Mouse (Mus musculus) hindbrain, embryonic 10.5 days (tissue): ENCODE measurements around the gene Emsy. TPM values are rescaled to one million over a fixed set of nuclear protein-coding genes. Genes with fewer than 3 reads are reported as not detected.
A peak's percentile ranks its signal among the peaks of the same experiment; 100 is the strongest.

ENCODE experiments used
- DNase-seq: peaks from one replicate; pipeline ENCODE4 v3.0.0-alpha.2; 2017; ENCODE audit warnings: low spot score
- H3K27ac ChIP-seq: fragments of 300-500 bp; sonication (generic); 2 replicates; pipeline ENCODE4 v1.5.1; 2016; ENCODE audit warnings: mild to moderate bottlenecking, moderate library complexity
- H3K27me3 ChIP-seq: fragments of 300-500 bp; sonication (generic); 2 replicates; pipeline ENCODE4 v1.6.1; 2016; ENCODE audit warnings: mild to moderate bottlenecking; ENCODE audit not compliant: poor library complexity, insufficient read depth, severe bottlenecking
- H3K36me3 ChIP-seq: fragments of 300-500 bp; sonication (generic); 2 replicates; pipeline ENCODE4 v1.6.1; 2016; ENCODE audit warnings: mild to moderate bottlenecking, moderate library complexity
- H3K4me1 ChIP-seq: fragments of 300-500 bp; sonication (generic); replicated peaks from 2 replicates; pipeline ENCODE4 v1.6.1; 2016; ENCODE audit warnings: mild to moderate bottlenecking
- H3K4me3 ChIP-seq: fragments of 300-500 bp; sonication (generic); 2 replicates; pipeline ENCODE4 v1.5.1; 2016; ENCODE audit warnings: mild to moderate bottlenecking, moderate library complexity
- H3K9me3 ChIP-seq: fragments of 300-500 bp; sonication (generic); 2 replicates; pipeline ENCODE4 v1.6.1; 2016; ENCODE audit warnings: mild to moderate bottlenecking, moderate library complexity
- WGBS: fragments of 180-500 bp; shearing (Covaris S2); methylation state at CpG from one replicate; pipeline ENCODE4 v1.1.7; 2016; 5-methylcytosine and 5-hydroxymethylcytosine counted together
- polyA plus RNA-seq: library from polyadenylated mRNA; unstranded; fragments of >200 nt; fragmentation: Nextera tagmentation; extraction: Ambion mirVana; gene quantifications from 2 replicates; pipeline ENCODE4 v1.2.1, GENCODE M21; 2016

The Emsy gene
- polyA plus RNA-seq, 1 experiment from 2014 or later: 38.5 TPM

DNA sequence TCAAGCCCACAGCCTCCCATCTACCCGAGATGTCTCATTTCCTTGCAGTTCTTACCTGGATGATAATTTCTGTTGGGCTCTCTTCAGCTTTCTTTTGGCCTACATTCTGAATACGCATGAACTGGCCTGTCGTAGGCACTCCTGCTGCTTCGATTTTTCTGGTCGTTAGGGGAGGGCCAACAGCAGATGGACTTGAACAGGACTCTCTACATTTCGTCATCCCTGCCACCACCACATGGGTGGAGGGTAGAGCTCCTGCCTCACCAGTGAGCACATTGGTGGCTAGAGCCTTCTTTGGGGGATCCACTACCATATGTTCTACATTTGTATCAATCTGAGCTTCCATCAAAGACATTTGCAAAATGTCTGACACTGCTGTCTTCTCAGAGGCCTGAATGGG is 63.3 kb downstream of the Emsy start:
- Histone ChIP-seq H3K4me1 (no peaks in the 10 kb centered on the region), H3K27ac (no peak overlapping the region), H3K27me3 (no peaks in the 10 kb centered on the region), H3K36me3 (peaks cover 95% of the 10 kb centered on the region), H3K9me3 (no peaks in the 10 kb centered on the region), H3K4me3 (no peak overlapping the region)
- WGBS: 90% methylated on average over 6 of the region's 6 CpGs
- no peak for DNase-seq

DNA sequence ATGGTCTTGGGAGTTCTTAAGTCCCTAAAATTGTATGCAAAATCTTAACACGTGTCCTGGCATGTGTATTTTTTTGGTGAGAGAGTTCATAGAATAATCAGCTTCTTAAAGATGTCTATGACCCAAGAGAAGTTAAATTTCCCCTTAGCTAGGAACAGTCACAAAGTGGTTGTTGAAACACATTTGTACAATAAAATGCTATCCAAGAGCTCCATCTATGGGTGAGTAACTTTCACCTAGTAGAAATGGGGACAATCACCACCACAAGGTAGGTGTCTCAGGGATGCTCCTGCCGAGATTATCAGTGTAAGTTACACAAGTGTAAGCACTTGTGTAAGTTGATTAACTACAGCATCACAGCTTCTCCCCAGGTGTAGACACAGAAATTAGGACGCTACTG is 67.6 kb downstream of the Emsy start:
- Histone ChIP-seq H3K36me3 (peaks cover 59% of the 10 kb centered on the region), H3K4me1 (no peaks in the 10 kb centered on the region), H3K27me3 (no peaks in the 10 kb centered on the region), H3K27ac (no peak overlapping the region), H3K4me3 (no peak overlapping the region), H3K9me3 (no peaks in the 10 kb centered on the region)
- no peak for DNase-seq
- 80% methylated on average over 3 of the region's 3 CpGs for WGBS

GRCm38 (mm10) chr7:98586313-98586712 is 70.3 kb downstream of the Emsy start:
- no peak for DNase-seq
- Histone ChIP-seq H3K4me3 (no peak overlapping the region), H3K9me3 (no peaks in the 10 kb centered on the region), H3K27ac (no peak overlapping the region), H3K36me3 (peaks cover 36% of the 10 kb centered on the region), H3K27me3 (no peaks in the 10 kb centered on the region), H3K4me1 (no peaks in the 10 kb centered on the region)
- 83% methylated on average over 3 of the region's 3 CpGs for WGBS

GRCm38 (mm10) chr7:98584555-98584954 is 72.0 kb downstream of the Emsy start:
- H3K4me1 ChIP-seq: no peaks in the 10 kb centered on the region
- WGBS: 69% methylated on average over 3 of the region's 3 CpGs
- no peak overlapping the region for H3K27ac ChIP-seq
- no peak for DNase-seq
- H3K36me3 ChIP-seq: peaks cover 19% of the 10 kb centered on the region
- no peak overlapping the region for H3K4me3 ChIP-seq
- H3K9me3 ChIP-seq: no peaks in the 10 kb centered on the region
- no peaks in the 10 kb centered on the region for H3K27me3 ChIP-seq

GRCm38 (mm10) chr7:98581266-98581665 is 75.3 kb downstream of the Emsy start:
- H3K27ac ChIP-seq: no peak overlapping the region
- H3K4me1 ChIP-seq: no peaks in the 10 kb centered on the region
- H3K36me3 ChIP-seq: no peaks in the 10 kb centered on the region
- no peaks in the 10 kb centered on the region for H3K9me3 ChIP-seq
- no peak overlapping the region for H3K4me3 ChIP-seq
- 82% methylated on average over 4 of the region's 4 CpGs for WGBS
- H3K27me3 ChIP-seq: no peaks in the 10 kb centered on the region
- DNase-seq: no peak

DNA sequence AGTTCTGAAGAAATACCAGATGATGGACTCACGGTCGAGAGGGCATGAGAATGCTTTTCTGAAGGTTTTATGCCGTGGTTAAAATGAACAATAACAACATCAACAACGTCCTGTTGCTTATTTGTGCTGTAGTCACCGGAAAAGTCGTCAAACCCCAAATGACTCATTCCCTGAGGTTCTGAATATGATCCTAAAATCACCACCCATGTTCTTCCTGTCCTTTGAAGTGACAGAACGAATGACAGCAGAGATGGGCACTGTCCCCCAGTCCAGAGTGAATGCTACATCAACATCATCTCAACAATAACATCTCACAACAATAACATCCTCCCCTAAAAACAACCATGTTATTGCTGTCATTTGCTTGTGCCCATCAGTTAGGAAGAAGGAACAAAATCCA is 76.1 kb downstream of the Emsy start:
- Histone ChIP-seq H3K27ac (no peak overlapping the region), H3K27me3 (no peaks in the 10 kb centered on the region), H3K4me3 (no peak overlapping the region), H3K9me3 (no peaks in the 10 kb centered on the region), H3K36me3 (no peaks in the 10 kb centered on the region), H3K4me1 (no peaks in the 10 kb centered on the region)
- DNase-seq: no peak
- 77% methylated on average over 7 of the region's 7 CpGs for WGBS

GRCm38 (mm10) chr7:98579731-98580130 is 76.9 kb downstream of the Emsy start:
- WGBS: 80% methylated on average over 6 of the region's 6 CpGs
- Histone ChIP-seq H3K27me3 (no peaks in the 10 kb centered on the region), H3K36me3 (no peaks in the 10 kb centered on the region)

DNA sequence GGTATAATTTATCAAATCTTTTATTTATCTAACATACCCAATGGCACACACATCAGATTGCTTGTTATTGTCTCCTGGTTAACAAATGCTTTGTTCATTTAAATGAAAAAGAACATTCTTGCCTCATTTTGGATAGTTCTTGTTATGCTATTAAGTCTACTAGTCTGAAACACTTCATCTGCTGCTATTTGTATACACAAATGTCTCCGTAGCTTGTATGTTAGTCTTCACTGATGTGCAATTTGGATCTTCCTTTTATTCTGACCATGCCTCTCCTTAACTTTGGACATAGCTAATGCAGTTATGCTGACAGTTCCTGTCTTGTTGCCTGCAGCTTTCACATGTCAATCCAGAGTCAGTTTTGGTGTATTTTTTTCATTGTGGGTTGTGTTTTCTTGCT is 79.1 kb downstream of the Emsy start:
- H3K36me3 ChIP-seq: no peaks in the 10 kb centered on the region
- no peaks in the 10 kb centered on the region for H3K9me3 ChIP-seq
- H3K4me1 ChIP-seq: peaks cover 21% of the 10 kb centered on the region
- 97% methylated on average over 1 of the region's 1 CpGs for WGBS
- H3K4me3 ChIP-seq: no peak overlapping the region
- no peak overlapping the region for H3K27ac ChIP-seq
- DNase-seq: no peak
- no peaks in the 10 kb centered on the region for H3K27me3 ChIP-seq

More at GRCm38 (mm10) chr7:98579731-98580130, 76.9 kb downstream of the Emsy start:
- Histone ChIP-seq H3K4me1 (peaks cover 2% of the 10 kb centered on the region; the same call in 1 of the 2 replicates), H3K9me3 (no peaks in the 10 kb centered on the region), H3K27ac (no peak overlapping the region), H3K4me3 (no peak overlapping the region)
- no peak for DNase-seq

GRCm38 (mm10) chr7:98575651-98576239 is 80.8 kb downstream of the Emsy start:
- no peak for DNase-seq
- Histone ChIP-seq H3K9me3 (no peaks in the 10 kb centered on the region), H3K27me3 (no peaks in the 10 kb centered on the region), H3K27ac (no peak overlapping the region), H3K4me3 (no peak overlapping the region), H3K36me3 (no peaks in the 10 kb centered on the region), H3K4me1 (peaks cover 37% of the 10 kb centered on the region)
- WGBS: 97% methylated on average over 3 of the region's 3 CpGs

DNA sequence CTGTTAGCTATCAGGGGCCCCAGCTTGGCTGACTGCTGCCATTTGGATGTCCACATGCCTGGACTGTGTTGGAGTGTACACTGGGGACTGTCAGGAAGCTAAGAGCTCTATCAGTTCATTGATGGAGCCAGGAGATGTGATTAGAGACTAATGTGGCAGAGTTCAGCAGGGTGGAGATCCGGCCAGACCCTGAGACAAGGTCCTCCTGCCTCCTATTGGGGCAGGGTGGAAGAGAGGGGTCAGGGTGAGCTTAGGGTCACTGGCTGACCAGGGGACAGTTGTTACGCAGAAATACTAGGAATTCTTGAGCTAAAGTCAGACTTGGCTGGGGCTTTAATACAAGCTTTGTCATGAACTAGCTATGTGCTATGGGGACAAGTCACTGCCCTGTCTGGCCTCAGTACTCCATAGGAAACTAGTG is 81.8 kb downstream of the Emsy start:
- Histone ChIP-seq H3K27me3 (no peaks in the 10 kb centered on the region), H3K36me3 (no peaks in the 10 kb centered on the region), H3K4me3 (no peak overlapping the region), H3K4me1 (peaks cover 37% of the 10 kb centered on the region), H3K27ac (no peak overlapping the region), H3K9me3 (no peaks in the 10 kb centered on the region)
- no peak for DNase-seq
- 56% methylated on average over 2 of the region's 2 CpGs for WGBS

DNA sequence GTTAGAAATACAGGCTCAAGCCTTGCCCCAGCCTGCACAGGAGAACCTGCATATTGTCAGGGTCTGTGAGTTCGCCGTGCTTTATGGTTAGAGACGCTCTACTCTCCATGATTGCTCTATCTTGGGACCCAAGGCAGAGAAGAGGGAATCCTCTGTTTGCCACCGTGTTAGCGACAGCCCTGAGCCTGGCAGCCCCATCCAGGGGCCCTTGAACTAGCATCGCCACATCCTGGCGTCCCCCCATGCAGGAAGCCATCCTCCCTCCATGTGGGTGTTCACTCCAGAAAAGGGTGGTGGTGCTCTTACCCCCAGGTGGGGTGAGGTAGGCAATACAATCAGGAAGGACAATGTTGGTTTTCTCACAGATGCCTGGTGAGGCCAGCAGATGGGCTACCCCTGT is 82.3 kb downstream of the Emsy start:
- H3K27ac ChIP-seq: 0 out of 2 replicates have a peak overlapping the region, but pooled peaks have one; percentile 73
- WGBS: 92% methylated on average over 7 of the region's 7 CpGs
- no peaks in the 10 kb centered on the region for H3K27me3 ChIP-seq

DNA sequence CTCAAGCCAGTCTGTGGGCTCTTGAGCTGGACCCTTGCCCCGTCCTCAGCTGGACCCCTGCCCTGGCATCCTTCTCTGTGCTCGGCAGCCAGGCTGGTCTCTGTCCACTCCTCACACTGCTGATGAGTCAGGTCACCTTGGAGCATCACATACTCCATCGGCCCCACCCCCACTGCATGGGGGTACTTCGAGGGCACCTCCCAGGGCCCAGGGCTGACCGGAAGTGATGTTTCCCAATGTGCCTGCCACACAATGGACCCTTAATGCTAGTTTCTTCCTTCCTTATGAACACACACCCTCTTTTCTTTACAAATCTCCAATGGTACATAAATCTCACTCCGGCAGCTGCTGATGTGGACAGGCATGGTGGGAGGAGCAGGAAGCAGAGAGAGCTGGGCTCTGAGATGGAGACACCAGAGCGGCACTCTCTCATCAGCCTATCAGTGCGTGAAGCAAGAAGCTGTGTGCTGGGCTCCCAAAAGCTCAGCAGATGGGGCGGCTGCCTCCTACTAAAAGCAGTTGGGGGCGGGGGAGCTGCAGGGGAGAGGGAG is 83.3 kb downstream of the Emsy start:
- 63% methylated on average over 10 of the region's 10 CpGs for WGBS
- DNase-seq: peak; percentile 13

More for the DNA sequence above, 82.3 kb downstream of the Emsy start:
- DNase-seq: no peak
- Histone ChIP-seq H3K9me3 (no peaks in the 10 kb centered on the region), H3K36me3 (no peaks in the 10 kb centered on the region), H3K4me3 (no peak overlapping the region), H3K4me1 (peaks cover 37% of the 10 kb centered on the region)

GRCm38 (mm10) chr7:98572223-98572868 is 84.2 kb downstream of the Emsy start:
- H3K27ac ChIP-seq: peak overlapping the region; percentile 73
- no peak overlapping the region for H3K4me3 ChIP-seq
- H3K4me1 ChIP-seq: peaks cover 37% of the 10 kb centered on the region
- WGBS: 16% methylated on average over 10 of the region's 10 CpGs
- H3K9me3 ChIP-seq: no peaks in the 10 kb centered on the region
- H3K36me3 ChIP-seq: no peaks in the 10 kb centered on the region
- DNase-seq: peak; percentile 55
- H3K27me3 ChIP-seq: no peaks in the 10 kb centered on the region

More for the DNA sequence above, 83.3 kb downstream of the Emsy start:
- H3K4me3 ChIP-seq: no peak overlapping the region
- H3K4me1 ChIP-seq: peaks cover 37% of the 10 kb centered on the region
- no peaks in the 10 kb centered on the region for H3K27me3 ChIP-seq
- H3K9me3 ChIP-seq: no peaks in the 10 kb centered on the region
- H3K36me3 ChIP-seq: no peaks in the 10 kb centered on the region
- peak overlapping the region; percentile 73 for H3K27ac ChIP-seq
